Mouse (Mus musculus): ENCODE data around the gene Ccnt2. TPM values are rescaled to one million over a fixed set of nuclear protein-coding genes. Genes with fewer than 3 reads are reported as not detected.

Gene Ccnt2
- polyA plus RNA-seq, 1 experiment, result 50.0 TPM

GRCm38 (mm10) chr1:127850075-127850610 is 76.2 kb downstream of the Ccnt2 start:
- Histone ChIP-seq H3K36me3 (ENCODE audit: control insufficient read depth, insufficient read depth, low read length) (no peaks in the 10 kb centered on the region), H3K4me1 (replicated peaks; ENCODE audit: control insufficient read depth, insufficient read depth, low read length) (no peaks in the 10 kb centered on the region), H3K27me3 (ENCODE audit: control insufficient read depth, insufficient read depth, low read length) (no peaks in the 10 kb centered on the region), H3K27ac (ENCODE audit: control insufficient read depth, insufficient read depth, low read length) (no peak overlapping the region), H3K4me3 (ENCODE audit: control insufficient read depth, insufficient read depth, low read length) (no peak overlapping the region)
- TF ChIP-seq POLR2A (IDR thresholded peaks at IDR 0.05; ENCODE audit: control insufficient read depth, extremely low read depth, insufficient read depth, low read length, poor library complexity), result no peak
- TF ChIP-seq CTCF (IDR thresholded peaks at IDR 0.05; ENCODE audit: borderline replicate concordance, control insufficient read depth, extremely low read depth, insufficient read depth, low read length, poor library complexity), result no peak
- no peak for DNase-seq
- WGBS, result 11% methylated on average over 7 of the region's 7 CpGs

GRCm38 (mm10) chr1:127854486-127855222 is 80.7 kb downstream of the Ccnt2 start, which contains the start of gene Map3k19:
Gene Map3k19, minus strand, starts transcription at chr1:127855031.
- TF ChIP-seq CTCF (IDR thresholded peaks at IDR 0.05; ENCODE audit: borderline replicate concordance, control insufficient read depth, extremely low read depth, insufficient read depth, low read length, poor library complexity), result no peak
- WGBS, result 95% methylated on average over 14 of the region's 14 CpGs
- Histone ChIP-seq H3K27ac (ENCODE audit: control insufficient read depth, insufficient read depth, low read length) (no peak within 1 kb of the TSS), H3K4me1 (replicated peaks; ENCODE audit: control insufficient read depth, insufficient read depth, low read length) (no peaks in the 10 kb centered on the region), H3K4me3 (ENCODE audit: control insufficient read depth, insufficient read depth, low read length) (no peak within 1 kb of the TSS), H3K36me3 (ENCODE audit: control insufficient read depth, insufficient read depth, low read length) (no peaks in the 10 kb centered on the region), H3K27me3 (ENCODE audit: control insufficient read depth, insufficient read depth, low read length) (no peaks in the 10 kb centered on the region)
- no peak for DNase-seq

Other genes with a start within 250 kb of the Ccnt2 start
- gene Tmem163, start 94.6 kb upstream of the Ccnt2 start, polyA plus RNA-seq (2012; rRNA removed), result 1.5 and 1.8 TPM in 2 replicates
- gene Acmsd, start 44.8 kb upstream of the Ccnt2 start, polyA plus RNA-seq (2012; rRNA removed), result 0.03 TPM in 1 of 2 replicates, not detected in the other
- 0.54 and 0.73 TPM in 2 replicates for gene Map3k19, start 80.9 kb downstream of the Ccnt2 start, polyA plus RNA-seq (2012; rRNA removed)
- gene Rab3gap1, start 94.6 kb downstream of the Ccnt2 start, polyA plus RNA-seq (2012; rRNA removed), result 35.7 and 37.3 TPM in 2 replicates